Mouse (Mus musculus): ENCODE data around the gene Ankrd54.

Ankrd54 gene

DNA sequence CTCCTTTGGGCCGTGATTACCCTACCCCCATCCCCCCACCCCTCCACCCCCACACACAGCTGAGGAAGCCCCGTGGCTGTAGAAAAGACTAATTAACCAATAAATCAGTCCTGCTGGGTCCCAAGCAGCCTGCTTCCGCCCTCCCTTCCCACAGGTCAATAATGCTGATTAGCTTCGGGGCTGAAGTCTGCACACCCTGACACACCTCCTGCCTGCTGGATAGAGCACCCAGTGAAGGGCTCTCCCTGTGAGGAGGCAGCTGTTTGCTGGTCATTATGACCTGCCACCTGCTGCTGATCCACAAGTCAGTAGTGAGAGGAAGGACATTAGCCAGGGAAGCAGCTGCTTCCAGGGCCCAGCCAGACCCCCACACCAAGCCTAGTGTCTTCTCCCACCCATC, 17.9 kb downstream of the Ankrd54 start:
- in situ Hi-C loops (cut with MseI, MboI): no loop called here

- in situ Hi-C loops (cut with MseI, MboI): no loop called here
Measured at GRCm38 (mm10) chr15:79042721-79043491, 19.8 kb downstream of the Ankrd54 start.

- in situ Hi-C loops (cut with MseI, MboI): no loop called here
Measured at GRCm38 (mm10) chr15:79041585-79041984, 21.1 kb downstream of the Ankrd54 start, which contains the start of gene Galr3. TSS of gene Galr3 (plus strand) at chr15:79041885.

GRCm38 (mm10) chr15:79040501-79041416, 21.9 kb downstream of the Ankrd54 start:
- in situ Hi-C loops (cut with MseI, MboI): no loop called here

DNA sequence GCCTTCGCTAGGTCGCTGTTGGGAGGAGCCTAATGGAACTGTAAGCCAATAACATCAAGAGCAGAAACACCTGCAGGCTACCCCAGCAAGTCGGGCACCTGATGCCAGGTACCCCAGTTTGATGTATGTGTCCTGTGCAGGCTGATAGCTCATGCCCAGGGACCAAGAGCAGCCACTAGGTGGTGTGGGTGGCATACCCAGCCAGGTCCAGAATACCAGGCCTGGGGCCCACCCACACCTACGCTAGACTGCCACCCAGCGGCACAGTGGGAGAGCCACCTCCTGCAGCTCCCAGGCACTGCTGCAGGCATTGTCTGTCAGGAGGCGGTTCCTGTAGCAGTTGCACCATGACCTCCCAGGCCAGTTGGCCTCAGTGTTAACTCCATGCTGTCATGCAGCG, 23.8 kb downstream of the Ankrd54 start:
- in situ Hi-C loops (cut with MseI, MboI): no loop called here

DNA sequence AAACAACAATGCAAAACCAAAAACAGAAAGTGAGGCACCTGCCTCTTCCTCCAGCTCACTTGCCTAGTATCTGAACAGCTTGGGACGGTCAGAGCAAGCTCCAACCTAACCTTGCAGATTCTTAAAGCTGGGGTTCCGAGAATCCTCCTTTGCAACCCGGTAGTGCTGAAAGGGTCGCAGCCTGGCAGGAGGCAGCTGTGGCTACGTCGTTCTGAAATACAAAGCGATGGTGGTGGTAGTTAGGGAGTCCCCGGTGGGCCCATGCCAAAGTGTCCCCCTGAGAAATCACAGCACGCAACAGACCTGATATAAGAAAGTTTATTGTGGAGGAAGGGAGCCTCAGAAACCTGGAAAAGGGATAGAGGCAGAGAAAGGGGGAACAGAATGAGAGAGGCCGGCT, 24.4 kb downstream of the Ankrd54 start:
- in situ Hi-C loops (cut with MseI, MboI): no loop called here

GRCm38 (mm10) chr15:79037913-79038328, 24.8 kb downstream of the Ankrd54 start:
- in situ Hi-C loops (cut with MseI, MboI): no loop called here

- in situ Hi-C loops (cut with MseI, MboI): loop anchor here (5.0 kb wide), 2 partner anchors 35 to 40 kb away; no protein-coding TSS in a partner anchor
Measured at GRCm38 (mm10) chr15:79031908-79032307, 30.8 kb downstream of the Ankrd54 start.

DNA sequence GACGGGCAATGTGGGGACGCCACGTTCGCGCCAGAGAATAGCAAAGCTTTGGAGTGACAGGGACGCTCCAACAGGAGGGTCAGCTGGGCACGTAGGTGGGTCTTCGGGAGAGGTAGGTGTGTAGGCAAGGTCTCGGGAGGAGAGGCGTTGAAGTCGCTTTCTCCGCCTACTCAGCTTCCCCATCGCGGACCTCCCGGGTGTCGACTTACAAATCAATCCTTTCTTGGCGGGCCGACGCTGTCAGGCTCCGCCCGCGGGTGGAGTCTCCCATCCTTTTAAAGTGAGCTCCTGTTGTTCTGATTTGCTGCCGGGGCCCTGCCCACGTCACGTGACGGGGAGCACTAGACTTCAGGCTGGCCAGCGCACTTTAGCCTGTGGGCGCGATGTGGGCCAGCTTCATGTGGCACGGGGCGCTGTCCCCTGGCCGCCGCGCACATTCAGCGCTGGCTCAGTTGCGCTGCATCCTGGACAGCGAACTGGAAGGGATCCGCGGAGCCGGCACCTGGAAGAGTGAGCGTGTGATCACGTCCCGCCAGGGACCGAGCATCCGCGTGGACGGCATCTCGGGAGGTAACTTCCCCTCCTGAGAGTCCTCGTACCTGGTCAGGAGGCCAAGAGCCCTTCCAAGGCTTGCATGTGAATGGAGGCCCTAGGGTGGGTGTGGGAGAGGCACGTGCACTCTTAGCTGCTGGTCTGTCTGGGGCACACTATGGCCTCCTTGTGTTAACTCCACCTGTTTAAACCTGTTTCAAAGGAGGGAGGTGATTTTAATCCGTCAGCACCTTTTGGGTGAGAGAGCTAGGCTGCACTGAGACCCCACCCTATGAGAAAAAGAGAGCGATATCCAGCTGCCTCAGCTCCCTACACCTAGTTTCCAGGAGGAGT, 31.9 kb downstream of the Ankrd54 start:
- in situ Hi-C loops (cut with MseI, MboI): loop anchor here (5.0 kb wide), 2 partner anchors 37 to 42 kb away; no protein-coding TSS in a partner anchor

DNA sequence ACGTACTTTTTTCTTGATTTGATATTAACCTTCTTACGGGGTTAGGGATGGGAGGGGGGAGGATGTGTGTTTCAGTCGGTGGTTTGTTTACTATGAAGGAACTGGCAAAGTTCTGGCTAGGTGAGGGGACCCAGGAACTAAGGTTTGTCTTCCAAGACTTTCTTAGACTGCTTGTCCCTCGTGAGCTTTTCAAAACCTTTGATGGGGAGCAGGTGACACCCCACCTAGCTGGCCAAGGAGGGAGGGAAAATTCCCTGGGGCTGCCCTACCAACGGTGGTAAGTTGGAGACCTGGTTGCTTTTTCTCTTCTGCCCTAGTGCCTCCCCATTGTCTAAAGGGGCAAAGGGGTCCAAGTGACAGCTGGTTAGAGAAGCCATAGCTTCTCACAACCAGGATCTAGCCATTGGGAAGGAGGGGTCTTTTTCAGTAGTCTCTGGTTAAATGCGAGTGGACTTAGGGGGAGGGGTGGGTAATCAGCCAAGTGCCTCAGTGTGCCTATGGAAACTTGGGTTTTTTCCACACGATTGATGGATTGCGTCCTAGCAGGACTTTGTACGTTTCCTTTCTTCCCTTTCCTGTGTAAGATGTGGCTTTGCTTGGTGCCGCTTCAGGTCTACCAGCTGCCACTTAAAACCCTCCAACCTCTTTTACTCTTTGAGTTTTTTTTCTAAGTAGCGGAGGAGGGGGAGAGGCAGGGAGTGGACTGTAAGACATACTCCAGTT, 33.0 kb downstream of the Ankrd54 start:
- in situ Hi-C loops (cut with MseI, MboI): loop anchor here (5.0 kb wide), 2 partner anchors 38 to 43 kb away; no protein-coding TSS in a partner anchor

- in situ Hi-C loops (cut with MseI, MboI): no loop called here
Measured at GRCm38 (mm10) chr15:79028823-79029484, 33.7 kb downstream of the Ankrd54 start.

GRCm38 (mm10) chr15:79028237-79028738, 34.4 kb downstream of the Ankrd54 start, which contains the start of gene H1f0:
TSS of gene H1f0 (plus strand) at chr15:79028450.
- in situ Hi-C loops (cut with MseI, MboI): no loop called here

DNA sequence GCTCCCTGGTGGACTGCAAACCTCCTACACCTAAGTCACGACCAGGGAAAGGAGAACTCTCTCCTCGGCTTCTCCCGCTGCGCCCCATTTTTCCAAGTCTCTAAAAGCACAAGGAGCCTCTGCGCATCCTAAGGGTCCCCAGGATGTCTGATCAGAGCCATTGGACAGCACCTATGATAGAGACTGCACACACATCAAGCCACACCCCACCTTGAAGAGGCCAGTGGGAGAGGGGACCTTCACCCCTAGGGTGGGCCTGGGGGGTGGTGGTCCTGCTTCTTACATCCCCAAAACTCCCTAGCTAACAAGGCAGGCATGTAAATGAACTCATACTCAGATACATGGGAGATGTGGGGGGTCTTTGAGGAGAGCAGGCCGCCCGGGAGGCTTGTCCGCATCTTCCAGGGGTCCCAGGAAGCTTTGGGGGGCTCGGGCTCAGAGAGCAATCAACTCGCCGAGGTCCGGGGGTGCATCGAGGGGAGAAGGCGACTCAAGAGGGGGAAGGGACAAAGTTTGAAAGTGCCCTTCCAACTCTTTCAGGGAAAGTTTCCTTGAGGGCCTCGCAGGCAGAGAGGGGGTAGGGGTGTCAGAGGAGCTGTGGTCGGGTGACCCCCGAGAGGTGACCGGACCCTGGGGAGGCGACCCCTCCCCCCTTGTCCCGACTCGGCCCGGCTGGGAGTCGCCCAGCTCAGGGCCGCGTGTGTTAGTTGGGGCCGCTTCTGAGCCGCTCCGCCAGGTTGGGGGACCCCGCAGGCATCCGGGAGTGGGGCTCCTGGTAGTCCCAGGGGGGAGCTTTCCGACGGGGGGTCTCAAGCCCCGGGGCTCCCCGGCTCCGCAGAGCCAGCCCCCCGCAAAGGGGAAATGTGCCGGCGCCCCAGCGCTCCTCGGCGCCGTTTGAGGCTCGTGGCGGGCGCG, 35.1 kb downstream of the Ankrd54 start:
- in situ Hi-C loops (cut with MseI, MboI): no loop called here

- in situ Hi-C loops (cut with MseI, MboI): no loop called here
Measured at GRCm38 (mm10) chr15:79026511-79027290, 36.0 kb downstream of the Ankrd54 start.

DNA sequence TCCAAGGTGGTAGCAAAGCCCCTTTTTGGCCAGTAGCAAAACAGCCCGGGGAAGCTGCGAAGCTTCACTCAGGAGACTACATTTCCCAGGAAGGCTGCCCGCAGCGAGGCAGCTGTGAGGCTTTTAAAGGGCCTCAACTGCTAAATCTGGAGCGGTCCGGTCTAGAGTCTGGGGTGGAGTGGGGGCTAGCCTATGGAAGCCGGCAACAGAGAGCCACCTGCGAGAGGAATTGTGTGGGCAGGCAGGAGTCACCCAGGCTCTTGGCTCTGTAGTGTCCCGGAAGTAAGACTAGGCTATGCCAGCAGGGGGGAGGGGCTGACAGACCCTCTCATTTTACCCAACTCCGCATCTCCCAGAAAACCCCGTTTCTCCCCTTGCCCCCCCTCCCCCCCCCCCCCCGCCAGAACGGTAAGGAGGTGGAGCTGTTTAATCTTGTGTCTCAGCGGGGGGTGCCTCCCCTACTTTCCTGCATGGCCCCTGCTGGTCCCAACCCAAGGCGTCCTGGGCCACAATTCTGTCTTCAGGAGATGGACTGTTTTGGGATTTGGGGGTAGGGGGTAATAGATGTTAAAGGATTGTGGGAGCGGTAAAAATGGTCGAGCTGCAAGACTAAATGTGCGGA, 36.9 kb downstream of the Ankrd54 start:
- in situ Hi-C loops (cut with MseI, MboI): no loop called here

DNA sequence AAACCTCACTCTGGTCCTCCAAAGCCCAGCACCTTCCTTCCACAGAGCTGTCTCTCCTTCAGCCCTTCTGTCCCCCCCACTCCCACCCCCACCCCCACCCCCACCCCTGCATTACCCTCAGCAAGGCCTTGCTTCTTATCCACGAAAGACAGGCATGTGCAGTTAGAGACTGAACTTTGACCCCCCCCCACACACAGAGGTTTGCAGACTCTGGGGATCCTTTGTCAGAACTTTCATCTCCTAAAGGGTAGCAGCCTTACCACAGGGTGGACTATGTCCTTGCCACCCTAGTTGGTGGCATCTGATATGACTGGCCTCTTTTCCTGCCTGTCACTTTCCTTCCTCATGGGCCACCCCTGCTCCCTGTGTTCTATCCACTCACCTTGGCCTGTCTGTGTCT, 39.3 kb downstream of the Ankrd54 start:
- in situ Hi-C loops (cut with MseI, MboI): no loop called here

GRCm38 (mm10) chr15:79022671-79023230, 39.9 kb downstream of the Ankrd54 start:
- in situ Hi-C loops (cut with MseI, MboI): no loop called here
